Mouse (Mus musculus): ENCODE measurements at regions not wholly inside any gene's neighbourhood (a gene's known extent, or its start where the extent isn't known, plus 50 kb on each side); places are given as distances from the start of the nearest gene placed in this dataset.
"Not testable (repeated sequence)": the region's sequence is repeated elsewhere in the genome, so short reads cannot be mapped to it uniquely, and the experiment has no call there.

DNA sequence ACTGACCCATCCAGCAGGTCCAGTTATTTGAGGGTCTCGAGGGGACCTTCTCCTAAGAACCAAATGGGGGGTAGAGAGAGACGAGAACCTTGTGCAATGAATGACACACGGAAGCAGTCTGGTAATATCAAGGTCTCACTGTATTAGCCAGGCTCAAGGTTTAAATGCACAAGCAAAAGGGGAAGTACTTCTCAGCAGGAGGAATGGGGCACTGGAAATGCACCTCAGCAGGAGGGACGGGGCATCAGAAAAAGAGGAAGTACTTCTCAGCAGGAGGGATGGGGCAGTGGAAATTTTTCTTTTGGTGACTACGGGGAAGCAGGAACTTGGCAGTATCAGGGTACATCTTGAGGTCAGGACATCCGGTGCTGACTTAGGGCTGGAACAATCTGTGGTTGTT, 74.9 kb upstream of the Vmn1r3 start:
- in situ Hi-C loops (cut with MboI, MseI) = not testable (repeated sequence)

DNA sequence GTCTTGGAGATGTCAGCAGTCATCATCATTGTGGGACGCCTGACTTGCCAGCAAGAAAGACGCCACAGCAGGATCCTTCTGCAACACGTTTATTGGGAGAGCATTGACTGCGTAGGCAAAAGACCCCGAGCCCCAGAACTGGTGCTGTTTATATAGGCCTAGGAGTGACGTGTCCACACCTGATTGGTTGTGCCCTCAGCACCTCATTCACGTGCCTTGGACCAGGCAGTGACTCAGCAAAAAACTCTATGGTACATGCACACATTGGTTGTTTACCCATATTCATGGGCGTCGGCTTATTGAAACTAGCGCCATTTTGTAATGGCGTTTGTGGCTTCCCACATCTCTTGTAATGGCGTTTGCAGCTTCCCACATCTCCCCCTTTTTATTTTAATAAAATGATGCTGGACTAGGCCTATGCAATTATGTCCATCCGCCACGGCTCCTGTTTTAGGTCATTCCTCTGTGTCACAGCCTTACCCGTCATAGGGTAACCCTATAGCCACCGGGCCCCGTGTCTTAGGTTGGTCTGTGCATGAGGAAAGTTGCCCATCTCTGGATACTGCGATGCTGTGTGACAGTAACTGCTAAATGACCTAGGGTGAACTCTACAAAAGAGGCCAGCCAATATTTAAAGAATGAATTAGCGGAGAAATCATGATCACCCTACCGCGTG, 67.6 kb upstream of the Vmn1r3 start:
- in situ Hi-C loops (cut with MboI, MseI) = not testable (repeated sequence)

DNA sequence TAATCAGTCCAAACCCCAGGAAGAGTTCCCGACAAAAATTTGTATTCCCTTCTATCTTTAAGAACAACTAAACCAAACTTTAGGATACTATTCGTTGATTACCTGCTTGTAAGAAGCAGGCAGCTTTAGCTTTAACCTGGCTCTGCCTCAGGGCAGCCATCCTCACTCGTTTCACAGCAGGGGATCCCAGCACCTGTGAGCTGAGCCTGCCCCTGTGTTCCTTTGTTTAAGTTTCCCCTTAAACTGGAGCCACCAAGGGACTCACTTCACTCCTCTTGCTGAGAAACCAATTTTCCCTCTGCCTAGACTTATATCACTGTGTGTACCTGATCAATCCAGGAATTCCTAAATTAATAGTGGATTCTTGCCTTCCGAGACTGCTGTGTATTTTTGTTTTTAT, 65.1 kb upstream of the Vmn1r3 start:
- in situ Hi-C loops (cut with MboI, MseI) = not testable (repeated sequence)

DNA sequence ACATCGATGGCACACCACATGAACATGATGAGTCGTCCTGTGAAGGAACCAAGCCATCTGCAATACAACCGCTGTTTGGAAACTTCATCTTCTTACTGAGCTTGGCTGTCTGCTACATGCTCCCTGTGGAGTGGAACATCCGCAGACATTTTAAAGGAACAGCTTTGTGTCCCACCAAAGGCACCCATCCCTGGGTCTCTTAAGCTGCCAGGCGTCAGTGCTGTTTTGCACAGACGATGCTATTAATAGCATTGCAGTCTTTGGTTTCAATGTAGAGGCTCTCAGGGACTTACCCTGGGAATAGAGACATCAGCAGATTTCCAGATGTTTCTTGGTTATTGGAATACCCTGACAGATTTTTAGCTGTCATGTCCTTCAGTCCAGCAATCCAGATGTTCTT, 56.9 kb upstream of the Vmn1r3 start:
- in situ Hi-C loops (cut with MboI, MseI) = not testable (repeated sequence)

DNA sequence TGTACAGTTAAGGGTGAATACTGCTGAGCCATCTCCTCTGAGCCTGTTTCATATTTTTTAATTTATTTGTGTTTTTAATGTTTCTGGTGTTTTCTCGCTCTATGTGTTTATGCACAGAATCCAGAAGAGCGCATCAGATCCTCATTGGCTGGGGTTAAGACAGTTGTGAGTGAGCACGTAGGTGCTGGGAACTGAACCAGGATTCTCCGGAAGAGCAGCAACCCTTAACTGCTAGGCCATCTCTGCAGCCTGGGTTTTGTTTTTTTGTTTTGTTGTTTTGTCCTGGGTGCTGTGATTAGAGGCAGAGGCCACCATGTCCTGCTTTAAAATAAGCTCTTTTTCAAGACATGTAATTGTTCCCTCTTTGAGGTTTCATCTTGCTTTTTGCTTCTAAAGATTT, 56.2 kb upstream of the Vmn1r3 start:
- in situ Hi-C loops (cut with MboI, MseI) = not testable (repeated sequence)

DNA sequence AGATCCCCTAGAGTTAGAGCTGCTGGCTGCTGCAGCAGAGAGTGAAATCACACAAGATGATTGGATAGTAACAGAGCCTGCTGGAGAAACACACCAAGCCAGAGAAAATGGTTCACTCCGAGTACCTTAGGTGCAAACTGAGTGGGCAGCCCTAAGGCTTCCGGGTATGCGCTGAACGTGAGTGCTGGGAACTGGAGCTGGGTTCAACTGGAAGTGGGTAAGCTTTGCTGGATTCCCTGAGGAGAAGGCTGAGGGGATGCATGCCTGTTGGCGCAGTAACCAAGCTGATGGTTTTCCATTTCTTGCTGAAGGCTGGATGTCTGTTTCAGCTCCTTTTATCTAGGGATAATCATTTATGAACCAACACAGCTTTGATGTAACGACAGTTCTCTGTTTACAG, 53.3 kb upstream of the Vmn1r3 start:
- in situ Hi-C loops (cut with MboI, MseI) = loop anchor here (10.0 kb wide), 1 partner anchor 194 kb away; no protein-coding TSS in a partner anchor

DNA sequence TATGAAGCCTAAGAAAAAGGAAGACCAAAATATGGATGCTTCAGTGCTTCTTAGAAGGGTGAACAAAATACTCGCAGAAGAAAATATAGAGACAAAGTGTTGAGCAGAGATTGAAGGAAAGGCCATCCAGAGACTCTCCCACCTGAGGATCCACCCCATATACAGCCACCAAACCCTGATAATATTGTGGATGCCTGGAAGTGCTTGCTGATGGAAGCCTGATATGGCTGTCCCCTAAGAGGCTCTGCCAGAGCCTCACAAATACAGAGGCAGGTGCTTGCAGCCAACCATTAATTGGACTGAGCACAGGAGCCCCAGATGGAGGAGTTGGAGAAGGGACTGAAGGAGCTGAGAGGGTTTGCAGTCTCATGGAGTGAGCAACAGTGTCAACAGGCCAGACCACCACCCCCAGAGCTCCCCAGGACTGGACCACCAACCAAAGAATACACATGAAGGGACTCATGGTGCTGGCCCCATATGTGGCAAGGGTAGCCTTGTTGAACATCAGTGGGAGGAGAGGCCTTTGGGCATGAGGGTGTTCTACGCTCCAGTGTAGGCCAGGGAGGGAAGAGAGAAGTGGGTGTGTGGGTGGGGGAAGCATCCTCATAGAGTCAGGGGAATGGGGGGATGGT, 51.1 kb upstream of the Vmn1r3 start:
- in situ Hi-C loops (cut with MboI, MseI) = loop anchor here (10.0 kb wide), 1 partner anchor 191 kb away; no protein-coding TSS in a partner anchor

Data from T-helper 17 cell (primary cell).